Mouse (Mus musculus) limb, embryonic 11.5 days (tissue): ENCODE results near the gene Osm. TPM values are rescaled to one million over a fixed set of nuclear protein-coding genes. Genes with fewer than 3 reads are reported as not detected.

Experiments
- ATAC-seq: fragments of 200-750 bp; cut with Nextera tagmentation; 2 replicates; pipeline ENCODE4 v1.8.0; 2017; ENCODE audit warnings: low read depth; ENCODE audit not compliant: insufficient number of reproducible peaks, low FRiP score, low TSS enrichment
- DNase-seq: peaks from one replicate; pipeline ENCODE4 v3.0.0-alpha.2; 2015; ENCODE audit warnings: low spot score
- H3K27ac ChIP-seq: fragments of 300-500 bp; sonication (generic); replicated peaks from 2 replicates; pipeline ENCODE4 v1.5.1; 2014; ENCODE audit warnings: low read depth, mild to moderate bottlenecking, low read length
- H3K27me3 ChIP-seq: fragments of 300-500 bp; sonication (generic); 2 replicates; pipeline ENCODE4 v1.6.1; 2014; ENCODE audit warnings: mild to moderate bottlenecking, low read length, mixed read lengths; ENCODE audit not compliant: control insufficient read depth, insufficient read depth
- H3K36me3 ChIP-seq: fragments of 300-500 bp; sonication (generic); 2 replicates; pipeline ENCODE4 v1.6.1; 2014; ENCODE audit warnings: mild to moderate bottlenecking, low read length, moderate library complexity, mixed read lengths; ENCODE audit not compliant: control insufficient read depth, insufficient read depth
- H3K4me1 ChIP-seq: fragments of 300-500 bp; sonication (generic); 2 replicates; pipeline ENCODE4 v1.6.1; 2014; ENCODE audit warnings: low read length, mixed read lengths; ENCODE audit not compliant: control insufficient read depth, insufficient read depth
- H3K4me2 ChIP-seq: fragments of 300-500 bp; sonication (generic); 2 replicates; pipeline ENCODE4 v1.6.1; 2014; ENCODE audit warnings: low read depth, mild to moderate bottlenecking, moderate library complexity; ENCODE audit not compliant: severe bottlenecking
- H3K4me3 ChIP-seq: fragments of 300-500 bp; sonication (generic); 2 replicates; pipeline ENCODE4 v1.5.1; 2014; ENCODE audit warnings: low read depth, low read length
- H3K9ac ChIP-seq: fragments of 300-500 bp; sonication (generic); 2 replicates; pipeline ENCODE4 v1.6.1; 2014; ENCODE audit warnings: mild to moderate bottlenecking, low read length
- H3K9me3 ChIP-seq: fragments of 300-500 bp; sonication (generic); 2 replicates; pipeline ENCODE4 v1.6.1; 2016; ENCODE audit warnings: low read length; ENCODE audit not compliant: control insufficient read depth
- WGBS: fragments of 180-500 bp; shearing (Covaris S2); extraction: QIAGEN DNeasy Blood & Tissue Kit; methylation state at CpG from one replicate; pipeline ENCODE4 v1.1.7; 2014; 5-methylcytosine and 5-hydroxymethylcytosine counted together
- polyA plus RNA-seq: library from polyadenylated mRNA; unstranded; fragments of >200 nt; fragmentation: Nextera tagmentation; extraction: Ambion mirVana; gene quantifications from 2 replicates; pipeline ENCODE4 v1.2.1, GENCODE M21; 2014

Gene Osm
- polyA plus RNA-seq, 1 experiment from 2014 or later: not detected

- Histone ChIP-seq H3K9me3 (no peaks in the 10 kb centered on the region), H3K27me3 (no peaks in the 10 kb centered on the region), H3K36me3 (no peaks in the 10 kb centered on the region), H3K4me3 (no peak overlapping the region), H3K9ac (no peak overlapping the region), H3K27ac (no peak overlapping the region), H3K4me2 (no peak overlapping the region), H3K4me1 (peaks cover 7% of the 10 kb centered on the region; the same call in 1 of the 2 replicates)
- DNase-seq (no peak), ATAC-seq (no peak)
- 53% methylated on average over 11 of the region's 11 CpGs for WGBS
These were observed 40.2 kb downstream of the Osm start for GRCm38 (mm10) chr11:4276411-4276861.

GRCm38 (mm10) chr11:4279909-4280308 is 43.7 kb downstream of the Osm start:
- no peak for DNase-seq
- Histone ChIP-seq H3K36me3 (no peaks in the 10 kb centered on the region), H3K9me3 (no peaks in the 10 kb centered on the region), H3K4me1 (peaks cover 7% of the 10 kb centered on the region; the same call in 1 of the 2 replicates), H3K27ac (no peak overlapping the region), H3K9ac (no peak overlapping the region), H3K27me3 (no peaks in the 10 kb centered on the region), H3K4me3 (no peak overlapping the region), H3K4me2 (no peak overlapping the region)
- WGBS: 67% methylated on average over 7 of the region's 7 CpGs
- ATAC-seq: no peak

DNA sequence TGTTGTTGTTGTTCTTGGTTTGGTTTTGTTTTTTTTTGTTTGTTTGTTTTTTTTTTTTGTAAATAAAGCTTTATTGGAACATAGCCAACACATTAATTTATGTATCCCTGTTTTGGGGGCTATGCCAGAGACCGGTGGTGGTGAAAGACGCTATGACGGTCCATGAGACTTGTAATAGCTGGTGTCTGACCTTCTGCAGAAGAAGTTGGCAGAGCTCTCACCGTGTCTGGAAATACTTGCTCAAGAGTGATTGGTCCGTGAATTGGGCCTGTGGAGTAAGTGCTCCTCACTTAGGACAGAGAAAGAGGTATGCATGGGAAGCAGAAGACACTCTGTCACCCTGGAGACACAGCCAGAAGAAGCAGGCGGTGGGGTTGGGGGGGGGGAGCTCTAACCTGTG is 45.6 kb downstream of the Osm start:
- Histone ChIP-seq H3K27me3 (no peaks in the 10 kb centered on the region), H3K27ac (no peak overlapping the region), H3K9ac (no peak overlapping the region), H3K4me2 (no peak overlapping the region), H3K4me3 (no peak overlapping the region), H3K36me3 (no peaks in the 10 kb centered on the region), H3K9me3 (no peaks in the 10 kb centered on the region), H3K4me1 (peaks cover 2% of the 10 kb centered on the region; the same call in 1 of the 2 replicates)
- 87% methylated on average over 6 of the region's 6 CpGs for WGBS
- ATAC-seq (no peak), DNase-seq (no peak)

DNA sequence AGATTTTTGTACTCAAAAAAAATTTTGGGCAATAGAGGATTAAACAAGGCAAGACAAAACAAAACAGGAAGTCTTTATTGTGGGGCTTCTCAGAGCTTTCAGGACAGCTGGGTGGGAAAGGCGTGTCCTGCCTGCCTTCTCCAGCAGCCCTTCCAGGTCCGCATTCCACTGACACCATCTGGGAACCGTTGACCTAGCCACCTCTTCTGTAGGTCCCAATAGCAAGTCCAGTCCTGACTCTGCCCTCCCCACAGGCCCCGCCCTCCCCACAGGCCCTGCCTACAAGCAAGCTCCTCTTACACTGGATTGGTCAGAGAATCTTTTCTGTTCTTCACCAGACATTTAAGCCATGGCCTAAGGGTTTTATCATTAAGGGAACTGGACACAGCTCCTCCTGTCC is 47.4 kb downstream of the Osm start:
- 9% methylated on average over 4 of the region's 4 CpGs for WGBS
- H3K27ac ChIP-seq: no peak overlapping the region
- no peaks in the 10 kb centered on the region for H3K36me3 ChIP-seq
- no peak overlapping the region for H3K9ac ChIP-seq
- 0 out of 2 replicates have a peak, but pooled peaks have one; percentile 54 for ATAC-seq
- H3K4me2 ChIP-seq: no peak overlapping the region
- no peaks in the 10 kb centered on the region for H3K9me3 ChIP-seq
- peak; percentile 75 for DNase-seq
- no peak overlapping the region for H3K4me3 ChIP-seq
- H3K27me3 ChIP-seq: no peaks in the 10 kb centered on the region
- no peaks in the 10 kb centered on the region for H3K4me1 ChIP-seq

DNA sequence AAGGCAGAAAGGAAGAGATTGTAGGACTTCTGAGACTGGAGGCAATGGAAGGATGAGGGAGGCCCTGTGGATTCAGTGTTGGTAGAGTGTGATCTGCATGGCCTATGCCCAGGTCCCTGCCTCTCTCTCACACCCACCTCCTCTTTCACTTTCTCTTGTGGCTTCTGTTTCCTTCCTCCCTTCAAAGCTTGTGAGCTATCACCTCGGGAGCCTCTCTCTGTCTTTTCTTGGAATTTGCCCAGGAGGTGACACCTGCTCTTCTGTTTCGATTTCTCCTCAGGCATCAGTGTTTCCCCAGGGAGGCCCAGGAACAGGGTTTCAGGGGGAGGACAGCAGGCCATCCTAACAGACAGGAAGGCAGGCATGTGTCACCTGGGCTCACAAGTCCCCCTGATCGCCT is 53.1 kb downstream of the Osm start:
- DNase-seq (no peak), ATAC-seq (no peak)
- 69% methylated on average over 3 of the region's 3 CpGs for WGBS
- Histone ChIP-seq H3K4me2 (no peak overlapping the region), H3K36me3 (no peaks in the 10 kb centered on the region), H3K27me3 (no peaks in the 10 kb centered on the region), H3K9me3 (no peaks in the 10 kb centered on the region), H3K9ac (no peak overlapping the region), H3K4me1 (no peaks in the 10 kb centered on the region), H3K4me3 (no peak overlapping the region), H3K27ac (no peak overlapping the region)

Other genes starting within 250 kb of the Osm start
- not detected in 2 replicates for gene Sec14l4, start 205.0 kb upstream of the Osm start, polyA plus RNA-seq
- not detected in 2 replicates for gene Sec14l3, start 171.6 kb upstream of the Osm start, polyA plus RNA-seq
- gene Mtfp1, start 141.0 kb upstream of the Osm start, polyA plus RNA-seq: 8.5 and 10.9 TPM in 2 replicates
- 1.9 and 2.2 TPM in 2 replicates for gene Sec14l2, start 113.0 kb upstream of the Osm start, polyA plus RNA-seq
- 24.3 and 28.9 TPM in 2 replicates for gene Rnf215, start 101.2 kb upstream of the Osm start, polyA plus RNA-seq
- 4.3 and 4.7 TPM in 2 replicates for gene Ccdc157, start 76.1 kb upstream of the Osm start, polyA plus RNA-seq
- 98.3 and 112 TPM in 2 replicates for gene Sf3a1, start 76.1 kb upstream of the Osm start, polyA plus RNA-seq
- gene Tbc1d10a, start 49.6 kb upstream of the Osm start, polyA plus RNA-seq: 20.5 and 25.0 TPM in 2 replicates
- gene Castor1, start 18.2 kb upstream of the Osm start, polyA plus RNA-seq: 1.1 and 1.5 TPM in 2 replicates
- 0.04 and 0.05 TPM in 2 replicates for gene Lif, start 21.1 kb downstream of the Osm start, polyA plus RNA-seq
- 0.35 and 0.79 TPM in 2 replicates for gene Hormad2, start 204.7 kb downstream of the Osm start, polyA plus RNA-seq